Mouse (Mus musculus) frontal cortex, postnatal 25 days (tissue): ENCODE measurements around the gene Zfp473.
"Not testable (repeated sequence)": the region's sequence is repeated elsewhere in the genome, so short reads cannot be mapped to it uniquely, and the experiment has no call there.

Source experiments
- DNase-seq, 2 experiments: peaks; one replicate each; pipeline ENCODE4 v3.0.0; 2022; ENCODE audit warnings: low spot score in 2 of 2

The Zfp473 gene

GRCm38 (mm10) chr7:44750950-44751349 is at the start of gene Zfp473:
Gene Zfp473 (minus strand): TSS chr7:44751050.
- not testable (repeated sequence) for DNase-seq

- DNase-seq, result no peak
Measured at GRCm38 (mm10) chr7:44792781-44793180, 41.9 kb upstream of the Zfp473 start.

- no peak for DNase-seq
Measured at GRCm38 (mm10) chr7:44790066-44790465, 39.2 kb upstream of the Zfp473 start.

GRCm38 (mm10) chr7:44789531-44789930 is 38.7 kb upstream of the Zfp473 start:
- DNase-seq, result no peak

- no peak for DNase-seq
Measured at GRCm38 (mm10) chr7:44780101-44780500, 29.3 kb upstream of the Zfp473 start.

GRCm38 (mm10) chr7:44776849-44777498 is 26.1 kb upstream of the Zfp473 start:
- no peak for DNase-seq

GRCm38 (mm10) chr7:44772591-44773204 is 21.8 kb upstream of the Zfp473 start:
- no peak for DNase-seq

GRCm38 (mm10) chr7:44770046-44770578 is 19.3 kb upstream of the Zfp473 start:
- no peak for DNase-seq

GRCm38 (mm10) chr7:44768129-44768528 is 17.3 kb upstream of the Zfp473 start:
- no peak for DNase-seq

- DNase-seq, result no peak
Measured at GRCm38 (mm10) chr7:44760366-44760765, 9.5 kb upstream of the Zfp473 start.

GRCm38 (mm10) chr7:44757164-44757563 is 6.3 kb upstream of the Zfp473 start:
- DNase-seq, result no peak

- peak; percentile 75 to 78 for DNase-seq
Measured at GRCm38 (mm10) chr7:44748101-44749044, 2.5 kb downstream of the Zfp473 start, which contains the start of gene Vrk3. Gene Vrk3 (plus strand): TSS chr7:44748413.

GRCm38 (mm10) chr7:44747115-44747514 is 3.7 kb downstream of the Zfp473 start:
- no peak for DNase-seq

- DNase-seq, result peak; percentile 45 to 51
Measured at GRCm38 (mm10) chr7:44745076-44745475, 5.8 kb downstream of the Zfp473 start.

GRCm38 (mm10) chr7:44744270-44744669 is 6.6 kb downstream of the Zfp473 start:
- no peak for DNase-seq

GRCm38 (mm10) chr7:44741361-44741760 is 9.5 kb downstream of the Zfp473 start:
- DNase-seq, result no peak

- no peak for DNase-seq
Measured at GRCm38 (mm10) chr7:44733723-44734122, 17.1 kb downstream of the Zfp473 start.

GRCm38 (mm10) chr7:44728082-44728975 is 22.5 kb downstream of the Zfp473 start:
- DNase-seq, result no peak

- no peak for DNase-seq
Measured at GRCm38 (mm10) chr7:44727151-44727550, 23.7 kb downstream of the Zfp473 start.

- no peak for DNase-seq
Measured at GRCm38 (mm10) chr7:44726343-44726742, 24.5 kb downstream of the Zfp473 start.

- DNase-seq, result no peak
Measured at GRCm38 (mm10) chr7:44724316-44724715, 26.5 kb downstream of the Zfp473 start.
